Mouse (Mus musculus) erythroblast, embryonic 14.5 days (primary cell): ENCODE data around the gene Mtfr1l. TPM values are rescaled to one million over a fixed set of nuclear protein-coding genes. Genes with fewer than 3 reads are reported as not detected.
A peak's percentile ranks its signal among the peaks of the same experiment; 100 is the strongest.

Experiments used
- H3K27me3 ChIP-seq: 2 replicates; pipeline ENCODE4 v1.6.1; 2012; ENCODE audit warnings: inconsistent platforms; ENCODE audit not compliant: control insufficient read depth
- H3K36me3 ChIP-seq: 2 replicates; pipeline ENCODE4 v1.6.1; 2012; ENCODE audit warnings: mild to moderate bottlenecking, inconsistent platforms; ENCODE audit not compliant: control insufficient read depth
- H3K4me1 ChIP-seq: 2 replicates; pipeline ENCODE4 v1.6.1; 2012; ENCODE audit warnings: inconsistent platforms; ENCODE audit not compliant: control insufficient read depth
- H3K4me3 ChIP-seq: replicated peaks from 2 replicates; pipeline ENCODE3; 2012; ENCODE audit warnings: moderate library complexity, mild to moderate bottlenecking, inconsistent platforms
- H3K9me3 ChIP-seq: 2 replicates; pipeline ENCODE4 v1.6.1; 2012; ENCODE audit warnings: low read length, inconsistent platforms, mixed read lengths; ENCODE audit not compliant: control insufficient read depth
- GATA1 ChIP-seq: IDR thresholded peaks from 2 replicates; pipeline ENCODE4 v1.6.1; 2012; ENCODE audit warnings: low read length, inconsistent platforms, mixed read lengths
- TAL1 ChIP-seq: IDR thresholded peaks from 3 replicates; pipeline ENCODE4 v1.6.1; 2012; ENCODE audit warnings: low read length, inconsistent platforms, mixed read lengths
- polyA plus RNA-seq: library from polyadenylated mRNA; stranded (reverse); fragments of >175 nt; gene quantifications from 2 replicates; pipeline ENCODE4 v1.2.3, GENCODE M21; 2012

Mtfr1l gene
- polyA plus RNA-seq, 1 experiment = 3.9 TPM

DNA sequence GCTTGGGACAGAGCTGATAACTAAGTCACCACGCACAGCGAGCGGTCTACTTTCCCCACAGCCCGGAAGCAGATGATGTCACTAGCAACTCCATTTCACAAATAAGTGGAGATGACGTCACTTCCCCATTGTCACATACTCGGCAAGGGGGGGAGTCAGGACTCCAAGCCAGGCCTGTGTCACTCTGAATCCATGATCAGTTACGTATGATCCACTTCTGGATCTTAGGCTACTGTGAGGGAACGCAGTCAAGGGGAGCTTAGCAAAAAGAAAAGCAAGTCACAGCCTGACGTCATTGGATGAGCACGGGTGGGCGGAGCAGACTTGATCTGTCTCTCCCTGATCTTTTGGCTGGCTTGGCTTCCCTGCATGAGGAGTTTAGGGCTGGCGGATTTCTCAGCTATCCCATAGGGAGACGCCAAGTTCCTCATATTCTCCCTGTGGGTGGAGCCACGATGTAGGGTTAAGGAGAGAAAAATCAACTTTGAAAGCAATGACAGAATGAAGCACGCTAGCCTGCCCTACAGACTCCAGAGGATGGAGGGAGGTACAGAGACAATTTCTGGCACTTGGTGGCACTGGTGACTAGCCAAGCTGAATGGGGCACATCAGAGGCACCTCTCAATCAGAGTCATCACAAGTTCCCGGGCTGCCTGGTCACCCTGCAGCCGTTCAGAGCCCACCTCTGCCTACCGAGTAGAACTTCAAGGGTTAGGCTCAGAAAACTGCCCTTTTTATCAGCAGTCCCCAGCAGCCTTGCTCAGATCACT is 13.2 kb upstream of the Mtfr1l start:
- TF ChIP-seq GATA1 (no peak), TAL1 (no peak)
- Histone ChIP-seq H3K4me3 (no peak overlapping the region), H3K27me3 (peaks cover 27% of the 10 kb centered on the region), H3K36me3 (peaks cover 6% of the 10 kb centered on the region), H3K4me1 (peaks cover 23% of the 10 kb centered on the region), H3K9me3 (peaks cover 15% of the 10 kb centered on the region)

DNA sequence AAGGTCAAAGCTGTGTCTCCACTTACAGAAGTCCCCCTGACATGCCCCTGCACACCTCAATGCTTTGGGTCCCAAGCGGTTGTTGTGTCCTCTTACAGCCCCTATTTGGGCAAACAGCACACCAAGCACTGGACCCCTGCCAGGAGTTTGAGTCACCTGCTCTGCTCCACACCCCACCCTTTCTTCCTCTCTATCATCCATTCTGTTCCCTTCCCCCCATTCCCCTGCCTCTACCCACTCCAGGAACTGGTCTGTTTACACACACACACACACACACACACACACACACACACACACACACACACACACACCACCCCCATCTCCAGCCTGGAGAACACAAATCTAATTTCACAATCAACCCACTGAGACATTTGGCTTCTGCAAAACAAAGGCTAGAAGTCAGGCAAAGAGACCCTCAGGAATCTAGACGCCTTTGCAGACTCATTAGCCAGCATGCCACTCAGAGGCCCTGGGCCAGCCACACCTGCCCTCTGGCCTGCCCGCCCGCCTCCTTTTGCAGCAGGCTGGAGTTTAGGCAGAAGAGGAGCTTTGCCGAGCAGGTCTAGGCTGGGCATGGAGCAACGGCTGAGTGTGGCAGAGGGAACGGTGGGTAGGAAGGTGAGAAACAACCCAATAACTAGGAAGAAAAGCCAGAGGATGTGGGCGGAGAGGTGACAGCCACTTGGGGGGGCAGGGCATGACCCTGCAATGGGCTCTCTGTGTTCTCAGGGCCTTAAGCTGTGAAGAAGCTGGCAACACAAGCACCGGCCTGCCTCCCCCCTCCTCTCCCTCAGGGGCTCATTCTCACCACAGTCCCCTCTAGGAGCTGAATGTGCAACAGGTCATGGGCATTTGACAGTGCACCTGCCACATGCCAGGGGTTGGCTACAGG is 11.9 kb upstream of the Mtfr1l start:
- no peak for TF ChIP-seq TAL1
- TF ChIP-seq GATA1 = no peak
- Histone ChIP-seq H3K4me3 (no peak overlapping the region), H3K27me3 (peaks cover 19% of the 10 kb centered on the region), H3K4me1 (peaks cover 21% of the 10 kb centered on the region), H3K36me3 (peaks cover 6% of the 10 kb centered on the region), H3K9me3 (peaks cover 15% of the 10 kb centered on the region)

DNA sequence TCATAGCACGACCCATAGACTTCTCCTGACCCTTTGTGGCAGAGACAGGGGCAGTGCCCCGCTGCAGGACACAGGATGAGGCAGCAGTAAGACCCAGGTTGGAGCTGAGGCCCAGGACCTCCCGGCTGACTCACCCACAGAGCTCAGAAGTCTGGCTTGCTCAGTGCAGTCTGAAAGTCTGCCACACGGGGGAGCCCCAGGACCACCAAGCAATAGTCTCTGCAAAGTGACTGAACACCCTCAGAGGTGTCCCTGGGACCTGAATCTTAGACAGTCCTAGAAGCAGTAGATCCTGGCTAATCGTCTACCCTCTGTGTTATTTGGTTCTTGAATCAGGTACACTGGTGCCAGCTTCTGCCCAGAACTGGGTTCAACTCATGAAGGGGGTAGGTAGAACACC is 8.1 kb upstream of the Mtfr1l start:
- H3K4me3 ChIP-seq = no peak overlapping the region
- H3K9me3 ChIP-seq = no peaks in the 10 kb centered on the region
- TF ChIP-seq GATA1 (no peak), TAL1 (no peak)
- H3K4me1 ChIP-seq = peaks cover 13% of the 10 kb centered on the region
- peaks cover 4% of the 10 kb centered on the region; the same call in 1 of the 2 replicates for H3K36me3 ChIP-seq
- H3K27me3 ChIP-seq = no peaks in the 10 kb centered on the region

DNA sequence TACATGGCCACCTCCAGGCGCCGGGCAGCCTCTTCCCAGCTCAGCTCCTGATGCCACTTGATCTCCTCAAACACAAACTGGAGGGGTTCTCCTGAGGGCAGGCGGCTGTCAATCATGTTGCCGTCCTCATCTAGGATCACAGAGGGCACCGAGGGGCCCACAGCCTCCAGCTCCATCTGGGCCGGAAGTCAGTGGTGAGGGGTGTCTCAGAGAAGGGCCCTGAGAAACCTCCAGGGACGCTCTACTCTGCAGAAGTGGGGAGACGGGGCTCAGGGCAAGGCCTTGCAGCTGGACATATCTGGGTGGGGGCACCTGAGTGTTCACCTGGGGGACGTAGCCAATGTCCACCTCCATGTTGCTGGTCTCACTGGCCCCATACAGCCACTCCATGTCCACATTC is 7.5 kb upstream of the Mtfr1l start:
- Histone ChIP-seq H3K4me3 (no peak overlapping the region), H3K36me3 (peaks cover 4% of the 10 kb centered on the region; the same call in 1 of the 2 replicates), H3K9me3 (no peaks in the 10 kb centered on the region), H3K27me3 (no peaks in the 10 kb centered on the region), H3K4me1 (peaks cover 8% of the 10 kb centered on the region)
- TF ChIP-seq TAL1 (no peak), GATA1 (no peak)

DNA sequence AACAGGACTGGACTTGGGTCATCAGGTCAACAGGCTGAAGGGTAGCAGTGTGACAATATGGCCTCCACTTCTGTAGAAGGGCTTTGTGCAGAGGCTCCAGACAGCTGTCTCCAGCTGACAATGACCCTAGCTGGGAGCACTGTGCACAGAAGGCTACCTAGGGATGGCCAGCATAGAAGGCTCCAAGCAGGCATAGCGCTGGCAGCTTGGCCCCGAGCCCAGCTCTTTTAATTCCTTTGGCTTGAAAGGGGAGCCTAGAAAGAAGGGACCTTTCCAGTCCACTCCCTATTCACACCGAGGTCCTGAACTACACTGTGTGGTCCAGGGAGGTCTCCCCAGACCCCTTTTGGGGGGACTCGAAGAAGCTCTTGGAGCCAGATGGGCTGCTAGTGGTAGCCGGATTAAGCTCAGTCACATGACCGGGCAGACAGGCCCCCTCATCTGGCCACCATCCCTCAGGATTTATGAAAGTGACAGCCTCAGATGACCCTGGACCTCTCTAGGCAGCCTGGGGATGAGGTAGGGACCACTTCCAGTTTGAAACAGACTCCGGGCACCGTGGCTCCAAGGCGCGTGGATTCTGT is 3.9 kb upstream of the Mtfr1l start:
- peaks cover 3% of the 10 kb centered on the region for H3K27me3 ChIP-seq
- H3K4me1 ChIP-seq = peaks cover 21% of the 10 kb centered on the region
- TF ChIP-seq GATA1 (no peak), TAL1 (no peak)
- H3K9me3 ChIP-seq = no peaks in the 10 kb centered on the region
- H3K36me3 ChIP-seq = no peaks in the 10 kb centered on the region; the same call in 1 of the 2 replicates
- no peak overlapping the region for H3K4me3 ChIP-seq

DNA sequence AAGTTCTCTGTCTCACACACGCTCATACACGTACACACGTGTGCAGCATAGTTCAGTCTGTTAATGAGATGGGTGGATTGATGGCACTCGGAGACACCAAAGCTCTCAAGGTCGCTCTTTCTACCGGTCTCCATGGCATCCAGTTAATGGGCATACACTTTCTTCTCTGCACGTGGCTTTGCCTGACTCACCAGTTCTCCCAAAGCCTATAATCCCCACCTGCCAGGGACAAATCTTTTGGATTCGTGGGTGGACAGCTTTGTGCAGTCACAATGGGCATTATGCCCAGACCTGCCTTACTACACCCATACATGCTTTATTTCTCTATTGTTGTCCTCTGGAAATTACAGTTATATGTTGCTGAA is 582 bp upstream of the Mtfr1l start:
- Histone ChIP-seq H3K4me1 (peaks cover 42% of the 10 kb centered on the region), H3K36me3 (peaks cover 13% of the 10 kb centered on the region)

DNA sequence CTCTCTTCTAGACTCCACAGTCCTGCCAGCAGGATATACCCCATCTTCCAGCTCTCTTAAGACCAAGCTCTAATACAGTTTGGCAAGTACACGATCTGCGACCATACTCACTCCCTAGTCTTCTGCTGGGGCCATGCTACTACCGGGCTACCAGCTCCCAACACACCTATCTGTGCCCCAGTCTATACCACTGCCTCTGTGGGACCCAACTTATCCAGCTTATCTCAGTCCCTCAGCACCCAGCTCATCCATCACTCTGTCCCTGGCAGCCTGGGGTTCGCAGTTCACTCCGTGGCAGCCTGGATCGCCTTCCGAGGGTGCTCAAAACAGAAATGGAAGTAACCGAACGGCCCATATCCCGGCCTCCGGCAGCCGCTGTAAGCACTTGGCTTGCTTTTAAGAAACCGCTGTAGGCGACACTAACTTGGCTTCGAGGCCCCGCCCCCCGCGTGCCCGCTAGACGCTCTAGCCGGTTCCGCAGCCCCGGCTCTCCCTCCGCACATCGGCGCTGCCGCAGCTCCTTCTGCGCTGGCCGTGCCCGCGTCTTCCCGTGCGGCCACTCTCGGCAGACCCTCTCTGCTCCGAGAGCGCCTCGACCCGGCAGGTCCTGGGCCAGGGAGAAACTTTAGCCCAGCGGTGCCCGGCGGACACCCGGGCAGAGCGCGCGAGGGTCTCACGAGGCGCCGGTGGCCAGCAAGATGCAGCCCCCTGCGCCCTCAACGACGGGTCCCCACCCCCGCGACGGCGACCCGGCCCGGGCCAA is 882 bp downstream of the Mtfr1l start:
- Histone ChIP-seq H3K4me1 (peaks cover 42% of the 10 kb centered on the region), H3K9me3 (no peaks in the 10 kb centered on the region), H3K27me3 (peaks cover 3% of the 10 kb centered on the region), H3K4me3 (peak overlapping the region; percentile 99), H3K36me3 (peaks cover 28% of the 10 kb centered on the region)
- no peak; the same call in 1 of the 2 replicates for TF ChIP-seq GATA1
- no peak for TF ChIP-seq TAL1

More for the DNA sequence above, 582 bp upstream of the Mtfr1l start:
- no peaks in the 10 kb centered on the region for H3K9me3 ChIP-seq
- TF ChIP-seq TAL1 (no peak), GATA1 (no peak)
- H3K27me3 ChIP-seq = peaks cover 3% of the 10 kb centered on the region
- peak overlapping the region; percentile 99 for H3K4me3 ChIP-seq

DNA sequence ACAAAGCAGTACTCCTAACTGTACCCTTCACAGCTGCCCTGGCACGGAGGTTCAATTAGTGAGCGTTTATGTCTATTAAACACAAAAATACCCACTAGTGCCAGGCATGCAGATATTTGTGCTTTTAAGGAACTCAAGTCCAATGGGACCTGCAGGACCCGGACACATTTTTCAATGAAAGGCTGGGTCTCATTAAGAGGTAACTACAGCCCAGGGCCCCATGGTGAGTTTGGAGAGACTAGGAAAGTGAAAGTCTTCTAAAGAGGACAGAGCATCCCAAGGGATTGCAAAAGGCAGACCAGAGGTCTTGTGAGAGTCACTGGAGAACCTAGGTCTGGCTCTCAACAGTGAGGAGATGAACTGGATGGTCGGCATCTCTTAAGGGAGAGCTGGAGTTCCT is 1.8 kb downstream of the Mtfr1l start:
- no peak for TF ChIP-seq TAL1
- TF ChIP-seq GATA1 = no peak
- peak overlapping the region; percentile 99 for H3K4me3 ChIP-seq
- peaks cover 3% of the 10 kb centered on the region for H3K27me3 ChIP-seq
- H3K4me1 ChIP-seq = peaks cover 42% of the 10 kb centered on the region
- H3K36me3 ChIP-seq = peaks cover 37% of the 10 kb centered on the region
- no peaks in the 10 kb centered on the region for H3K9me3 ChIP-seq

DNA sequence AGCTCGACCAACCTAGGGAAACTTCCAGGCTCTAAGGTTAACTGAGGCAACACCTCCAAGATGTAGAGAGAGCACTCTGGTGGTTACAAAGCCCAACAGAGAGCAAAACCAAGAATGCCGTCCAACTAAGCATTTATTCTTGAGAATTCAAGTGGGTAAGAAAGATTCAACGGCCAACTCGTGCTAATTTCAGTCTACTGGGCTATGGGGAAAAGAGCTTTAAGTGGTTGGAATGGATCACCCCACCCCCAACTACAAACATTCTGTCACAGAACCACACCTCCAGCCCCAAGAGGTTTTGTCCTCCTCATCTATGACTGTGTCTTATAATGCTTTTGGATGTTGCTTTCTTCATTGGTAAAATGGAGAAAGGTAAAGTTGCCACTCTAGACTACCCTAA is 2.3 kb downstream of the Mtfr1l start:
- Histone ChIP-seq H3K36me3 (peaks cover 42% of the 10 kb centered on the region), H3K4me1 (peaks cover 42% of the 10 kb centered on the region), H3K4me3 (no peak overlapping the region), H3K9me3 (no peaks in the 10 kb centered on the region), H3K27me3 (peaks cover 3% of the 10 kb centered on the region)
- TF ChIP-seq GATA1 = no peak
- TF ChIP-seq TAL1 = no peak
